Mouse (Mus musculus) olfactory bulb, adult 2 months (tissue): ENCODE results near the gene Lrrfip2.

Source experiments
- CTCF ChIP-seq: fragments of 200-500 bp; IDR thresholded peaks from 2 replicates; pipeline ENCODE4 v1.5.1; 2012; ENCODE audit warnings: low read depth, mild to moderate bottlenecking, low read length, moderate library complexity; ENCODE audit not compliant: insufficient read depth
- POLR2A ChIP-seq: fragments of 200-500 bp; IDR thresholded peaks from 2 replicates; pipeline ENCODE4 v1.6.1; 2012; ENCODE audit warnings: mild to moderate bottlenecking, low read depth, low read length, moderate library complexity; ENCODE audit not compliant: insufficient read depth

DNA sequence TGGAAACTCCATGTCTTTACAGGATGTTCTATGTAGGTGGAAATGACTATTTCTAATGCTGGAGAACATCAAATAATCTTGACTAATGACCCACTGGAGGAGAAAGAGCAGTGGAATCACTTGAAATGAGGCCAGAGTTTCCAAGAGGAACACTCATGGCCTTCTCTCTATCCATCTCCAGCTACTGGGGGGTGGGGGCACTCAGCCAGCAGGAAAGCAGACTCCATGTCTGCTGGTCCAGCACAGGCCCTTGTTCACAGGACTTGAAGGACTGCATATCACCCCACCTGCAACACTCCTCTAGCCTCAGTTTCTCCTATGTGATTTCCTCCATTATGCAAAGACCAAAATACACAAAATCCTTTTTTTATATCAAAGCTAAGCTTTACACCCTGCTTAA lies 120.3 kb downstream of the Lrrfip2 start:
- no peak for TF ChIP-seq POLR2A
- TF ChIP-seq CTCF, result no peak
